Mouse (Mus musculus): ENCODE data around the gene 1700029I15Rik. TPM values are rescaled to one million over a fixed set of nuclear protein-coding genes. Genes with fewer than 3 reads are reported as not detected.
A peak's percentile ranks its signal among the peaks of the same experiment; 100 is the strongest.

The 1700029I15Rik gene
- polyA plus RNA-seq, 1 experiment from 2014 or later: 4.0 TPM

GRCm38 (mm10) chr2:92375099-92375623, 7.2 kb upstream of the 1700029I15Rik start:
- Histone ChIP-seq H3K9me3 (no peaks in the 10 kb centered on the region), H3K4me1 (peaks cover 50% of the 10 kb centered on the region), H3K27me3 (peaks cover 29% of the 10 kb centered on the region)

GRCm38 (mm10) chr2:92375788-92376187, 6.5 kb upstream of the 1700029I15Rik start:
- H3K27ac ChIP-seq: peak overlapping the region; percentile 92

More at GRCm38 (mm10) chr2:92375099-92375623, 7.2 kb upstream of the 1700029I15Rik start:
- WGBS: 0% methylated on average over 29 of the region's 29 CpGs
- H3K9ac ChIP-seq: peak overlapping the region; percentile 82
- H3K36me3 ChIP-seq: peaks cover 32% of the 10 kb centered on the region
- H3K27ac ChIP-seq: peak overlapping the region; percentile 92
- ATAC-seq (ENCODE audit: insufficient number of reproducible peaks, insufficient read depth, low FRiP score, low TSS enrichment, low read depth): peak; percentile 89
- H3K4me3 ChIP-seq: peak overlapping the region; percentile 76
- peak overlapping the region; percentile 87 for H3K4me2 ChIP-seq

GRCm38 (mm10) chr2:92376300-92376699, 6.0 kb upstream of the 1700029I15Rik start:
- Histone ChIP-seq H3K36me3 (peaks cover 43% of the 10 kb centered on the region), H3K27ac (no peak overlapping the region), H3K27me3 (peaks cover 18% of the 10 kb centered on the region), H3K4me3 (peak overlapping the region; percentile 76), H3K9me3 (no peaks in the 10 kb centered on the region), H3K4me2 (peak overlapping the region; percentile 87), H3K4me1 (peaks cover 38% of the 10 kb centered on the region), H3K9ac (peak overlapping the region; percentile 82)
- ATAC-seq (ENCODE audit: insufficient number of reproducible peaks, insufficient read depth, low FRiP score, low TSS enrichment, low read depth): no peak
- WGBS: 85% methylated on average over 6 of the region's 6 CpGs

More at GRCm38 (mm10) chr2:92375788-92376187, 6.5 kb upstream of the 1700029I15Rik start:
- Histone ChIP-seq H3K9me3 (no peaks in the 10 kb centered on the region), H3K9ac (peak overlapping the region; percentile 82), H3K27me3 (peaks cover 23% of the 10 kb centered on the region), H3K4me1 (peaks cover 43% of the 10 kb centered on the region), H3K4me2 (peak overlapping the region; percentile 87), H3K4me3 (peak overlapping the region; percentile 76), H3K36me3 (peaks cover 38% of the 10 kb centered on the region)
- no peak for ATAC-seq (ENCODE audit: insufficient number of reproducible peaks, insufficient read depth, low FRiP score, low TSS enrichment, low read depth)
- WGBS: 13% methylated on average over 10 of the region's 10 CpGs

- H3K9ac ChIP-seq: no peak overlapping the region
- ATAC-seq (ENCODE audit: insufficient number of reproducible peaks, insufficient read depth, low FRiP score, low TSS enrichment, low read depth): no peak
- no peaks in the 10 kb centered on the region for H3K9me3 ChIP-seq
- 85% methylated on average over 7 of the region's 7 CpGs for WGBS
- peaks cover 54% of the 10 kb centered on the region for H3K36me3 ChIP-seq
- peaks cover 8% of the 10 kb centered on the region for H3K27me3 ChIP-seq
- no peak overlapping the region for H3K27ac ChIP-seq
- H3K4me2 ChIP-seq: no peak overlapping the region
- H3K4me1 ChIP-seq: peaks cover 28% of the 10 kb centered on the region
- H3K4me3 ChIP-seq: no peak overlapping the region
Observed at GRCm38 (mm10) chr2:92377320-92377719, 5.0 kb upstream of the 1700029I15Rik start.

- Histone ChIP-seq H3K27me3 (no peaks in the 10 kb centered on the region), H3K4me3 (no peak overlapping the region), H3K9ac (no peak overlapping the region), H3K27ac (no peak overlapping the region), H3K9me3 (no peaks in the 10 kb centered on the region), H3K4me2 (no peak overlapping the region), H3K36me3 (peaks cover 80% of the 10 kb centered on the region), H3K4me1 (peaks cover 9% of the 10 kb centered on the region)
- 77% methylated on average over 17 of the region's 17 CpGs for WGBS
- no peak for ATAC-seq (ENCODE audit: insufficient number of reproducible peaks, insufficient read depth, low FRiP score, low TSS enrichment, low read depth)
Observed at GRCm38 (mm10) chr2:92379783-92380494, 2.4 kb upstream of the 1700029I15Rik start.

- Histone ChIP-seq H3K4me1 (peaks cover 9% of the 10 kb centered on the region), H3K9ac (no peak overlapping the region), H3K27ac (no peak overlapping the region), H3K27me3 (no peaks in the 10 kb centered on the region), H3K36me3 (peaks cover 86% of the 10 kb centered on the region), H3K4me2 (no peak overlapping the region), H3K4me3 (no peak overlapping the region), H3K9me3 (no peaks in the 10 kb centered on the region)
- 66% methylated on average over 6 of the region's 6 CpGs for WGBS
- ATAC-seq (ENCODE audit: insufficient number of reproducible peaks, insufficient read depth, low FRiP score, low TSS enrichment, low read depth): no peak
Observed at GRCm38 (mm10) chr2:92380495-92381050, 1.8 kb upstream of the 1700029I15Rik start.

GRCm38 (mm10) chr2:92381161-92381560, 1.2 kb upstream of the 1700029I15Rik start:
- Histone ChIP-seq H3K36me3 (peaks cover 92% of the 10 kb centered on the region), H3K4me2 (no peak overlapping the region), H3K9me3 (no peaks in the 10 kb centered on the region), H3K4me3 (no peak overlapping the region), H3K4me1 (peaks cover 4% of the 10 kb centered on the region), H3K27me3 (no peaks in the 10 kb centered on the region), H3K9ac (no peak overlapping the region), H3K27ac (no peak overlapping the region)
- no peak for ATAC-seq (ENCODE audit: insufficient number of reproducible peaks, insufficient read depth, low FRiP score, low TSS enrichment, low read depth)
- 89% methylated on average over 5 of the region's 5 CpGs for WGBS

- H3K9ac ChIP-seq: no peak overlapping the region
- 90% methylated on average over 4 of the region's 4 CpGs for WGBS
- H3K4me3 ChIP-seq: no peak overlapping the region
- no peak for ATAC-seq (ENCODE audit: insufficient number of reproducible peaks, insufficient read depth, low FRiP score, low TSS enrichment, low read depth)
- peaks cover 95% of the 10 kb centered on the region for H3K36me3 ChIP-seq
- peaks cover 4% of the 10 kb centered on the region for H3K4me1 ChIP-seq
- no peaks in the 10 kb centered on the region for H3K9me3 ChIP-seq
- H3K27me3 ChIP-seq: no peaks in the 10 kb centered on the region
- no peak overlapping the region for H3K4me2 ChIP-seq
- no peak overlapping the region for H3K27ac ChIP-seq
Observed at GRCm38 (mm10) chr2:92382759-92383158, 421 bp downstream of the 1700029I15Rik start.

GRCm38 (mm10) chr2:92384101-92384500, 1.8 kb downstream of the 1700029I15Rik start:
- no peaks in the 10 kb centered on the region for H3K9me3 ChIP-seq
- H3K9ac ChIP-seq: no peak overlapping the region
- H3K4me1 ChIP-seq: peaks cover 15% of the 10 kb centered on the region
- peaks cover 82% of the 10 kb centered on the region for H3K36me3 ChIP-seq
- WGBS: 70% methylated on average over 4 of the region's 4 CpGs
- no peaks in the 10 kb centered on the region for H3K27me3 ChIP-seq
- H3K27ac ChIP-seq: no peak overlapping the region
- H3K4me3 ChIP-seq: no peak overlapping the region
- no peak for ATAC-seq (ENCODE audit: insufficient number of reproducible peaks, insufficient read depth, low FRiP score, low TSS enrichment, low read depth)
- no peak overlapping the region for H3K4me2 ChIP-seq

GRCm38 (mm10) chr2:92385113-92386051, 3.0 kb downstream of the 1700029I15Rik start:
- H3K4me3 ChIP-seq: no peak overlapping the region
- H3K9ac ChIP-seq: no peak overlapping the region
- H3K4me1 ChIP-seq: peaks cover 25% of the 10 kb centered on the region
- no peaks in the 10 kb centered on the region for H3K9me3 ChIP-seq
- no peak overlapping the region for H3K27ac ChIP-seq
- no peak for ATAC-seq (ENCODE audit: insufficient number of reproducible peaks, insufficient read depth, low FRiP score, low TSS enrichment, low read depth)
- no peaks in the 10 kb centered on the region for H3K27me3 ChIP-seq
- WGBS: 80% methylated on average over 22 of the region's 22 CpGs
- no peak overlapping the region for H3K4me2 ChIP-seq
- H3K36me3 ChIP-seq: peaks cover 69% of the 10 kb centered on the region

GRCm38 (mm10) chr2:92386821-92387570, 4.7 kb downstream of the 1700029I15Rik start:
- Histone ChIP-seq H3K9me3 (no peaks in the 10 kb centered on the region), H3K9ac (no peak overlapping the region), H3K4me2 (no peak overlapping the region), H3K4me3 (no peak overlapping the region), H3K4me1 (peaks cover 38% of the 10 kb centered on the region), H3K27me3 (no peaks in the 10 kb centered on the region), H3K36me3 (peaks cover 53% of the 10 kb centered on the region), H3K27ac (no peak overlapping the region)
- 88% methylated on average over 30 of the region's 30 CpGs for WGBS
- no peak for ATAC-seq (ENCODE audit: insufficient number of reproducible peaks, insufficient read depth, low FRiP score, low TSS enrichment, low read depth)
